Mouse (Mus musculus) cerebellum, postnatal 4 days (tissue): Measurements from ENCODE around the gene Onecut1.

Source experiments
- DNase-seq, 2 experiments: peaks; one replicate each; pipeline ENCODE4 v3.0.0; 2022; ENCODE audit warnings: low spot score in 2 of 2, mixed read lengths in 1 of 2

The Onecut1 gene

DNA sequence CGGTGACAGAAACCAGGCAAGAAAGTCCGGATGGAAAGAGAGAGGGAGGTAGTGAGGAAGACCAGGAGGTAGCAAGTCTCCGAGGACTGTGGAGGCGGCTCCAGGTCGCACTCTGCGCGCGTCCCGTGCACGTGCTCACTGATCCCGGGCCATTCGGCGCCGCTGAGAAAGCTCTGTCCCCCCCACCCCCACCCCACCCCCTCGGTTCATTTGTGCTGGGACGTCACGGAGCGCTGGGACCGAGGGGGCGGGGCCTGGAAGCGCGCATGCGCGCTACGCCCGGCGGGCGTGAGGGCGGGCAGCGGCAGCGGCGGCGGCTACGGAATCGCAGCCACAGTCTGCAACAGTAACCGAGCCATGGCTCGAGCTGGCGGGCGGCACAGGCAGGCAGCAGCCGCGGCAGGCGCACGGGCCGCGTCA, at the start of gene Onecut1:
Gene Onecut1, plus strand, starts transcription at position 361 of the 420 bp plus-strand sequence.
- peak in 1 of 2 experiments; percentile 70 for DNase-seq

DNA sequence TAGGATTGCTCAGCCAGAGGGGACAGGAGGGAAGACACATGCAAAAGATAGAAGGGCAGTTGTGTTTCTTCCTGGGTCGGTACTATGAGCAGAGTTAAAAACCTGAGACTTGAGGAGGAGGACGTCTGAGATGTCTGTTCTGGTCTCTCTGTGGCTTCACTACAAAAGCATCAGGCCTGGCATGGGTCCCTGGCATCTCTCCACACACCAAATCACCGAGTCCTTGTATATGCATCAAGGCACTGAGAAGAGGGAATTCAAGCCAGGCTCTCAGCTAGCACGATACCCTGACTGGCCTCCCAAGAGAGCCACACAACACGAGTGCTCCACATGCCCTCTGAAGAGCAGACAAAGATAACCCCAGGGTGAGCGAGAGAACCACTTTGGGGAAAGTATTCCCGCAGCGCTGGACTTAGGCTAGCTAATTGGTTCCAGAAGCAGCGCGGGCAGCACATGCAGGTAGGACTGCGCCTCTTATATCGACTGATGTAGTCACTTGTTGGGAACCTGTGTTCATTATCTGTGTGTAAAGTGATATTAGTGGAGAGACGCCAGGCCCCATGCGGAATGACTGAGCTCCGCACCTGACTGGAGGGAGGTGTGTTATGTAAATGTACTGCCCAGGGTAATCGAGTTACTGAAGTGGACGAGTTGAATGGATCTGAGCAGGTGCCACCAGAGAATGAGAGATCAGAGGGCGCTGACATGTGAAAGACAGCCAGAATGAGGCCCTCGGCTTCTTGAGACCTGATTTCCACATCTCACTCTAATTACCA, 41.8 kb upstream of the Onecut1 start:
- DNase-seq: no peak

DNA sequence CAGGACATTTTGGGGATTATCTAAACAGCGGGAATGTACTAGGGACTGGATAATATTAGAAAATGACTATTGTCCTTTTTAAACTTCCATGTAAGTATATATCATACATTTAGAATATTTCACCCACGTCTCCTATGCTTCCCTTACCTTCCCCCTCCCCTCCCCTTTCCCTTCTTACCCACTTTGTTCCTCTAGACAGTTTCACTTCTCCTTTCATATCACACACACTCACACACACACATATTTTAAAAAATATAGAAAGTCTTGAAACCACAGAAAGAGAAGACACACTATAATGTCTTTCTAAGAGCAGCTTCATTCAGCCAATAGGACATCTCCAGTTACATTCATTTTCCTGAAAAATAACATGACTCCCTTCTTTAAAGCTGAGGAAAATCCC, 36.6 kb upstream of the Onecut1 start:
- DNase-seq: no peak

DNA sequence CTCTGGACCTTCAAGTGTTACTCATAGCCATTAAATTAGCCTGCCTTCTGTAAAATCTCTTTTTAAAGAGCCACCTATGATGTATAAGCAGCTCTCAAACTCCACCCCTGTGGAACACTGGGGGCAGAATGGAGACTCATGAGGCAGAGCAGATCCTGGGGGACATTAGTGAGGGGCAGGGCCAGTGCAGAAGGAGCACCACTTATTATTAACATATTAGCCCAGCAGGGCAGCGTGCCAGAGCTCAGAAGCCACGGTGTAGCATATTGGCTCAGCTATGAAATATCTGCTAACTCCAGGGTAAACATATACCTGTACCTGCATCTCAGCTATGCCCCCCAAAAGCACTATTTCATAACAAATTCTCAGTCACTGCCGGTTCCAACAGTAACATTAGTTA, 32.5 kb upstream of the Onecut1 start:
- DNase-seq: no peak

DNA sequence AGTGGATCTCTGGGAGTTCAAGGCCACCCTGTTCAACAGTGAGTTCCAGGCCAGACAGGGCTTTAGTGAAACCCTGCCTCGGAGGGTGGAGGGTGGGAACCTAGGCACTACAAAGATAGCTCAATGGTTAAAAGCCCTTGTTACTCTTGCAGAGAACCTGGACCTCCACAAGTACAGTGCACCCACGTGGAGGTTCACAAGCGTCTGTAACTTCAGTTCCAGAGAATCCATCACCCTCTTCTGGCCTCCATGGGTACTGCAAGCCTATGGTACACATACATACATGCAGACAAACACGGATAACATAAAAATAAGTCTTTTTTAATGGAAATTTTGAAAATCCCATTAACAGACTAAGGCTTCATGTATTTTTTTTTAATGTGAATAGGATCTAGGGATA, 18.8 kb upstream of the Onecut1 start:
- DNase-seq: no peak

DNA sequence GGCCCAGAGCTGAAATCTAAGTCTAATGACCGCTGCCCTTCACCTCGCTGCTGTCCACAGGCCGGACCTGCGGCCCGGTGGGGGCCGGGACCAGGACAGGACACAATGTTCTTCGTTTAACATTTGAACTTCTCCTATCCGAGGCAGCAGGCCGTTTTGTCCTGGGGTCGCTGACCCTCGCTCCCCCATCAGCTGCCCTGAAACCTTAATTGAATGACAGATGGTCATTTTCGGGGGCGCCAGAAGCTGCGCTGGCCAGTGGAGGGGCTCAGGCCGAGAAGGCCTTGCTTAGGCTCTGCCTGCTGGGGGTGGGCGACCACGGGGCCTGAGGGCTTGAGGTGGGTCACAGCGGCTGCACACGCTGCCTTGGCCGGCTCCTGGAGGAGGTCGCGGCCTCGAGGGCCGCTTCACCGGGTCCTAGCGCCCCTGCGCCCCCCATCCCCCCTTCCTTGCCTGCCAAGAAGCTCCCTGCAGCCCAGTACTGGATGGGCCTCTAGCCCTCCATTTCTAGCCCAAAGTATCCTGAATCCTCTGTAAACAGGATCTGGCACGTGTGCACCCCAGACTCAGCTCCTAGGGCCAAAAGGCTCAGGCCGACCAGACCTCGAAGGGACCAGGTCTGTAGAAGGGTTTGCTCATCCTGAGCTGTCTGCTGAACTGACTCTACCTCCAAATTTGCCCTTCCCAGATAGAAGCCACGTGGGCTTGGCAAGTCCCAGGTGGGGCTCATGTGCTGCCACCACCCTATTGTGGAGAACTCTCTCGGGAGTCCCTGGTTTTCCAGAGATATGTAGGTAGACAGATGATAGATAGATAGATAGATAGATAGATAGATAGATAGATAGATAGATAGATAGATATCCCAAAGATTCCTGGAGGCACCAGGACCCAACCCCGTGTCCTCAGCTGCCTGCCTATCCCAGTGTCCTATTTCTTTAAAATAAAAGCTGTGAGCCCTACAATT, 14.6 kb upstream of the Onecut1 start:
- no peak for DNase-seq

DNA sequence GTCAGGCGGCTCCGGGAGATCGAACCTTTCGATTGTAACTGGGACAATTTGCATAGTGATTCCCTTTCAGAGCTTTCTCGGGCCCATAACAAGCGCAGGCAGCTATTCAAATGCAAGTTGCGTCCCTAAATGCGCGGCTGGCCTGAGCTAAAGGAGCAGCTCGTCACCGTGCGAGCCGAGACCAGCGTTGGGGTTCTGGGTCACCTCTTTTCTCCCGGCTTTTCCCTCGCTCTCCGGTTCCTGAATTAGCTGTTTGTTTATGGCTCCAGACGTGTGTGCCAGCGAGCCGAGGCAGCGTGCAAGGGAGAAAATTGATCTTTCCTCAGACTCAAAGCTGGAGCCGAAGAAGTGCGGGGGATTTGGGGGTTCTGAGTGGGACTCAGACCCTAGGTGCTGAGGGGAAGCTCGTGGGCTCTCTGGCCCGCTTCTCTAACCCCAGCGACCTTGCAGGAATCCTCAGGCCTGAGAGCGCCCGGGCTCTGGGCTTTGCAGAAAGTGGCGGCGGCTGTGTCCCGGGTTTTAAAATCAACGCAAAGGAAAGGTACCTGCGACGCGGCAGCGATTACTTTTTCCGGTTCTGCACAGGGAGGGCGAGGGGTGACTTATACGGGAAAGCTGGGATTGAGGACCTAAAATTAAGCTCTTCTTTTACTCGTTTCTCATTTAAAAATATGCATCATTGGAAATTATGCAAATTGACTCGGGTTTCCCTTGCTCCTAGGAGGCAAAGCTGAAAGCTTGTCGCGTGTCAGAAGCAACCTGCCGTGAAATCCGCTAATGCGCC, 13.1 kb upstream of the Onecut1 start:
- peak in 1 of 2 experiments; percentile 11 for DNase-seq

DNA sequence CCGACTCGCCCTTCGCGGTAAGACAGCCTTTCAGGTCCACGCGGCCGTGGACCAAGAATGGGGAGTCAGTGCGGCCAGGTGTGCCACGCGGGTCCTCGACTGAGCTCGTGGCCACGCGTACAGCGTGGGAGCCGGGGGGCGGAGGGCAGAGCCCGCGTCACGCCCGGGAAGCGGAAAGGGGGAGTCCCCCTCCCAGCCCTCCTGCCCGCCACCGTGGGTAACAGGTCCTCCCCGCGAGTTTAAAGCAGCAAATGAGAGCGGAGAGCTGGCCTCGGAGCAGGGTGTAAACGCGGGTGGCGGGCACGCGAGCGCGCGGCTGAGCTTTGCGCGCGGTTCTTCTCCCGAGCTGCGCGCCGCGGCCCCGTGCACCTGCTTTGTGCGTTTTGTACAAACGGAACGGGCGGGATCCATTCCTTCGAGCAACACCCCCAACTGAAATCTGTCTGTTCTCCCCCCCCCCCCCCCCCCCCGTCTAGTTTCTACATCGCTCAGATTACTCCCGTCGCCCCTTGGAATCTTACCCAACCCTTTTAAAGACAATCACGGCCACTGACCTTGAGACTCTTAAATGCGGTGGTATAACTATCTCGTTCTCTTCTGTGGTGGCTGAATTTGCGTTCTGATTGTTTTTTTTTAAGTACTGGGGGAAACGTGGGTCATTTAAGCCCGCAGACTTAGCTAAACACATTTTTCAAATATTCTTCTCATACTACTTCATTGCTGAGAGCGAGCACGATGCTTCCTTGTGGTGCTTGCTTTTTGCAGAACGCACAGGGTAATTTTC, 12.3 kb upstream of the Onecut1 start:
- DNase-seq: peak in 1 of 2 experiments; percentile 15

DNA sequence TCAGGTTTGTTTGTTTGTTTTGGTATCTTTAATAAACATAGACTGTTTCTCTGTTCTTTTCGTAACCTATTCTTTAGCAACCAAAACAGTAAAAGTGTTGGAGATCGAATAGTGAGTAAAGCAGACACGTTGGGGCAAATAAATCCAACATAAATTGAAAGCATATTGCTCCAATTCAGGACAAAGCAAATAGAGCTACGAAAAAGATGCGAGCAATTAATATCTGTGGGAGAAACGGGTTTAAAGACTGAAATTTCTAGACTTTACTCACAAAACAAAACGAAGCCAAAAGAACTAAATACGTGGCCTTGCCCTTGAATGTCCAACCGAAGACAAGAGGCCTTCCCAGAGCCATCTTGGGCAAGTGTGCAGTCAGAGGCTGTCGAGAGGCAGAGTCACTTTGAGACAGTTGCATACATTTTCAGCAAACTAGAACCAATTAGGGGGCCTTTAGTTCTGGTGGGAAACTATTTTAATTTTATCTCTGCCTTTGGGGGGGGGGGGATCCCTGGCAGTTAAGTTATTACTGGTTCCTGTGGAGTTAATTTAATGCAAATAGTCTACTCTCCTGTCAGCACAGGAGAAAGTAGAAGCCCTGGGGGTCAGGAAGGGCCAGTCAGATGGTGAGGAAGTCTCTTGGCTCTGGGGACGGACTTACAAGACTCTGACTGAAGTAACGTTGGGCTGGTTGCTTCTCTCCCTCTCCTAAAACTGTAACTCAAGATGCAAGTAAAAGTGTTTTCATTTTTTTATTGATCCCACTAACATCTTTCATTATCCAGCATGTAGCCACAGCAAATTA, 11.5 kb upstream of the Onecut1 start:
- no peak for DNase-seq

DNA sequence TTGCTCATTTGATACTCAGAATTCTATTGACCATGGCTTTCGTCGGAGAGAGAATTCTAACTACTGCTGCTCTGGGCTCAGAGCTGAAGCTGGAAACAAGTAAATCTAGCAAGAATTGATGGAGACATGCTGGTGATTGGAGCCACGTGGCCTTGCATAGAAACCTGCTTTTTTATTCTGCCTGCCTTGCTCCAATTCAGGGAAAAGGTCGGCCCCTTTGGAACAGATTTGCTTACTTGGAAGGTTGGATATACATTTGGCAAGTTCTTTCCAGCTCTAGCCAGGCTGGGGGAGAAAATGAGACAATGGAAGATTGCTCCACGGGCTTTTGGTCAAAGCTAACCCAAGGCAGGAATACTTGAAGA, 11.0 kb upstream of the Onecut1 start:
- no peak for DNase-seq

DNA sequence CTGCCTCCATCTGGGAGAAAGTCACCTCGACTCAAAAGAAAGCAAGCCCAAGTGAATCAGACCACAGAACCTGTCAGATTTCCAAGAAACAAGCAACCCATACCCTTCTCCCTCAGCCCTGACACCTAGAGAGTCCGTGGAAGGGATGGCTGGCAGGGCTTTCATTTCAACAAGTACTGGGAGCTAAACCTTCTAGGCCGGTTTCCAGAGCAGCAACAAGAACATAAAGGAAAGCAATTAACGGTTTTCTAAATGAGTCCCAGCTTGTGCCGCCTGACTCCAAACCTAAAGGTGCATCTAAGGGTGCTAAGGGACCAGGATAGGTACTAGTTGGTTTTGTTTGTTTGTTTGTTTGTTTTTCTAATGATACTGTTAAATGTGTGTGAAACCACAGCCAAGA, 10.1 kb upstream of the Onecut1 start:
- DNase-seq: no peak

DNA sequence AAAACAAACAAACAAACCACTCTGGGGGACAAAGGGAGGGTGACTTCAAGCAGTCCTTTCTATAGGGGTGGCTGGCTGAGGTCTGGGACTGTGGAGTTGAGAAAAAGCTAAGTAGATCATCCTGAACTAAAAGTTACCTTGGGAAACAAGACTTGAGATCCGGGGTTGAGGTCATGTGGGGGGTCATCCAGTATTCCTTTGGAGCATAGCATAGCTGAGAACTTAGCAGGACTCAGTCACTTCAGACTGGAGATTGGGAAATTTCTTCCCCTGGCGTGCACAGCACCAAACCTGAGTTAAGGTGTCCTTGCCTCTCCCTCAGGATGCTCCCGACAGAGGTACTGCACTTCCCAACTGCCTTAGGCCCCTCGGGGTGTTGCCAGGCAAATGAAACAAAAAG, 9.4 kb upstream of the Onecut1 start:
- no peak for DNase-seq

DNA sequence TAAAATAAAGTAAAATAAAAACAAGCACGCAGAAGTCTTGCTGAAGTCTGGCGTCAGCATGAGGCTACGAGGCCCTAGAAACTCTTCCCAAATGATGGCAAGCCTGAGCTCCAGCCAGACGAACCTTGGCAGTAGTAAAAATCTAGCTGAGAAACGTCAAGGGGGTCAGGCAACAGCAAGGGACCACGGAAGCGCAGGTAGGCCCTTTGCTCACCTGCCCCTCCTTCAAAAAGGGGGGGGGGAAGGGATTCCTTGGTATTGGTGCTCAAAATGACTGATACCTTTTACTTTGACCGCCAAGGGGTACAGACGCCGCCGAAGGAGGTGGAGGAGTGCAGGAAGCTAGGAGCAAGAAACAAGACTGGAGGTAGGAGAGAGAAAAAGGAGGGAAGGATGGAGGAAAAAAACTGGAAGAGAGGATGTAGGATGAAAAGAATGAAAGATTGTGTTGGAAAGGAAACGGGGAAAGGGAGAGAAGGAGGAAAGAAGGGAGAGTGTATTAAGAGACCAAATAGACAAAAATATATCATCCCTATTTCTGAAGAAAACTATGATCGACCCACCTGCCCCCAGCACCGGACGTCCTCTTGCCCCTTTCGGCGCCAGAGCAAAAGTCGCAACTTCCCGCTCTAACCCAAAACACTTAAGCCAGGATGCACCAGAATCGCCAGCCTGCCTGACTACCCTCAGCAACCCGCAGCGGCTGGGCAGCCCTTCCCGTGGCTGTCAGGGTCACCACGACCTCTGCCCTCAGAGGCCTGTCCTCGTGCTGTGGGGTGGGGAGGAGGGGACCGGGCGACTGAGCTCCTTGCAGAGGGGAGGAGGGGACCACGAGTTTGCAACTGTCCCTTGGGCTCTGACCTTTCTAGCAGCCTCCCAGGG, 8.3 kb upstream of the Onecut1 start:
- no peak for DNase-seq

DNA sequence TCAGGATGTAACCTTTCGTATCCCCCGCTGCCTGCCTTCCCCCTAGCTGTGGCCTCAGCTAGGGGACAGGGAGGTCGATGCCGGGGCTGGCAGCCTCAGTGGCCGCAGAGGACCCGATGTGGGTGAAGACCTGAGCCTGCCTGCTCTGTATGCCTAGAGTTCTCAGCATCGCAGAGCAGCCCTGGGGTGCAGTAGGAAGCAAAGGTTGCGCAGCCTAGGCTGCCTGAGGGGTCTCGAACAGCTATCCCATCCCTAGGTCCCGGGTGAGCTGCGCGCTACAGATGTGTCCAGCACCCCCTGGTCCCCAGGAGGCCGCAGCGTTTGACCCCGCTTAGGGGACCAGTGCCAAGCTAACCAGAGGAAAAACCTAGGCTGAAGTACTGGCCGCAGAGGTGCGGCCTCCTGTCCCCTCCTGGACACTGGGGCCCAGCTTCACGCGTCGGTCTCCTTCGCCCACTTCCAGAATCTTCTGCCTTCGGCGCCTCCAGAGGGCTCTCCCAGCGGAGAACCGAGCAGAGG, 7.6 kb upstream of the Onecut1 start:
- DNase-seq: peak in 1 of 2 experiments; percentile 6

DNA sequence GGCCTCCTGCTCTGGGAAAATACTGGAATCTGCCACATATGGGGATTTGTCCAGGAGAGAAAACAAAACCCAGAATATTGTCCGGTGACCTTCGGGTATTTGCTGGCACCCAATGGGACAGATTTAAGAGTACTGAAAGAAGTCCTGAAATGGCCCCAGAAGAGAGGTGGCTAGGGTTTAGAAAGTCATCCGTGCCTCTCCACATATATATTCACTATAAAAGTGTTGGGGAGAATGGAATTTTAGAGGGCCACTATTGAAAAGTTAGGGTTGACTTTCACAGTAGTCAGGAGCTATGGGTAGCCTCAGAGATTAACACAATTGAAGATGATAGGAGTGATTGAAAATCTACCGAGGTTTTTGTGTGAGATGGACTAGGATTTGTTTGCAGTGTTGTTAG, 6.3 kb upstream of the Onecut1 start:
- DNase-seq: no peak

DNA sequence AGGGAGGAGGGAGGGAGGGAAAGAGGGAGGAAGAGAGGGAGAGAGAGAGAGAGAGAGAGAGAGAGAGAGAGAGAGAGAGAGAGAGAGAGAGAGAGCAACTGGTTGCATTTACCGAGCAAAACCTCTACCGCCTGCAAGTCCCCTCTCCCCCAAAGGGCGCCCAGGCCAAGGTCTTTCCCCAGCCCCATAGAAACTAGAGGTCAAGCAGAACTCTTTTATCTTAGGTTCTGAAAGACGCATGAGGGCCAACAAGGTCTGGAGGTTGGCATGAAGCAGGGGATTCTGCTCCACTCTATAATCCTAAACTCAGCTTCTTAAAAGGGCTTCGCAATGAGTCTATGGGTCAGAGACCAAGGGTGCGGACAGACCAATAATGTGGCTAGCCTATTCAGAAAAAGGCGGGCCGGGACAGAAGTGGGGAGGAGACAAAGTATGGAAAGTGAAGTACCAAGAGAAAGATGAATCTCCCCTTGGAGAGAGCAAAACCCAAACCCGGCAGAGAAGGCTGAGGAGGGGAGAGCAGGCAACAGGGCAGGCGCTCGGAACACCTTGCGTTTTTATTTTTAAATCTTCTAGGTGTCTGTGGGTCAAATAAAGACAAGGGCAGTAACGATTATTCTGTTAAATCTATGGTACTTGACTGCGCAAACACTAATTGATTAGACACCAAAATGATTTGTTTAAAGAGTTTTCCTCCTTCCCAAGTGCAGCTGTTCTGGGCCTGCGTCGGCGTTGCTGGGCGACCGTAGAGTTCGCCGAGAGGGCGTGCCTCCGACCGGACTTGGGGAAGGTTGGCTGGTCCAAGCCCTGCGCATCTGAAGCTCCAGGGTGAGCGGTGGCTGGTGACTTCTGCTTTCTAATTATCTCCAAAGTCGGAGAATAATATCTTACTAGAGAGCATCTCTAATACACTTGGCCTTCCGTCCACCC, 4.9 kb upstream of the Onecut1 start:
- DNase-seq: no peak

DNA sequence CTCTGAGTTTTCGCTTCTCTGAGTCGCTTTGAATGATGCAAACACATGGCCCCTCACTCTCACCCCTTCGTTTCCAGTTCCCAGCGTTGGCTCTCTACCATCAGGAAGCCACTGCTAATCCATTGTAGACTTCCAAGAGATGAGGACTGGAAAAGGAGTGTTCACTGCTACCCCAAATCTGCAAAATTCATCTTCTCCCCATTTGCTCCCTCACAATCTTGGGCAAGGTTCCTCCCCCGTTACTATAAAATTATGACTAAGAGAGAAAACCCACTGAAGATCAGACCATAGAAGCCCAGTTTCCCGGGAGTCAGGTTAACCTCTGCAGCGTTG, 4.2 kb upstream of the Onecut1 start:
- DNase-seq: no peak

DNA sequence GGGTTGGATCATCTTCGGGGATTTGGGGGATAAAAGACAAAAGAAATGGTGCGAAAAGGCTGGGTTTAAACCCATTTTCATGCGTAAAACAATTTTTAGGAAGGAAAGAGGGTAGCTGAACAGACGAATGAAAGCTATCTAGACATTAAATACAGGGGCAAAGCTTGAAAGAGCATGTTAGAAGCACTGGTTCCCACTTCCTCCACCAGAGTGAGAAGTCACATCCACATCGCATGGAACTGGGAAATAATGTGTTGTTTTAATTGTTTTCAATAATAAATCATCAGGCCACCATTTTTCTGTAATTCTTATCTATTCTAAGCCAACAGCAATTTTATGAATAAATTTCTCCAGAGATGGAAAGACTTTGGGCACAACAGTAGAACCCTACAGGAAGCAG, 3.6 kb upstream of the Onecut1 start:
- DNase-seq: no peak
